Mouse (Mus musculus) CH12.LX (cell line): Measurements from ENCODE around the gene Tlk2. TPM values are rescaled to one million over a fixed set of nuclear protein-coding genes. Genes with fewer than 3 reads are reported as not detected.

Source experiments
- DNase-seq: peaks from one replicate; pipeline ENCODE4 v3.0.0-alpha.2; 2013; ENCODE audit errors: extremely low read depth
- H3K27ac ChIP-seq: 2 replicates; pipeline ENCODE4 v1.5.1; 2012; ENCODE audit warnings: low read depth, mild to moderate bottlenecking, control low read depth, moderate library complexity; ENCODE audit not compliant: insufficient read depth
- H3K27me3 ChIP-seq: replicated peaks from 2 replicates; pipeline ENCODE3; 2012; ENCODE audit warnings: inconsistent platforms
- H3K36me3 ChIP-seq, 2 experiments: replicated peaks in 1 of 2; 2 replicates each; pipeline versions ENCODE3 to v1.6.1; 2012; ENCODE audit warnings: inconsistent platforms in 1 of 2, low read length in 1 of 2, mild to moderate bottlenecking in 1 of 2, mixed read lengths in 1 of 2, moderate library complexity in 1 of 2; ENCODE audit not compliant: control insufficient read depth in 1 of 2, insufficient read depth in 1 of 2
- H3K4me1 ChIP-seq, 2 experiments: 2 replicates each; pipeline ENCODE4 v1.6.1; 2012; ENCODE audit warnings: inconsistent platforms in 1 of 2, moderate library complexity in 1 of 2; ENCODE audit not compliant: insufficient read depth in 2 of 2, control insufficient read depth in 1 of 2
- H3K4me2 ChIP-seq: 2 replicates; pipeline ENCODE4 v1.6.1; 2012; ENCODE audit warnings: low read depth, mild to moderate bottlenecking, control low read depth; ENCODE audit not compliant: poor library complexity, insufficient read depth, severe bottlenecking
- H3K4me3 ChIP-seq, 3 experiments: fragments of 150-350 bp in 1 of 3; sonication (generic) in 1 of 3; replicated peaks in 1 of 3; 2 replicates each; pipeline versions ENCODE3 to v1.5.1; 2011 to 2012; ENCODE audit warnings: low read depth in 2 of 3, low read length in 2 of 3, mild to moderate bottlenecking in 2 of 3, moderate library complexity in 2 of 3, control low read depth in 1 of 3, improper control_type of control experiment in 1 of 3, inconsistent platforms in 1 of 3, mixed read lengths in 1 of 3; ENCODE audit not compliant: poor library complexity in 1 of 3
- H3K79me2 ChIP-seq: replicated peaks from 2 replicates; pipeline ENCODE4 v1.6.1; 2012; ENCODE audit warnings: mild to moderate bottlenecking, moderate library complexity; ENCODE audit not compliant: control insufficient read depth, poor library complexity, insufficient read depth, severe bottlenecking; ENCODE audit errors: extremely low read depth
- H3K9ac ChIP-seq: 2 replicates; pipeline ENCODE4 v1.6.1; 2012; ENCODE audit warnings: low read depth, mild to moderate bottlenecking, control low read depth, moderate library complexity; ENCODE audit not compliant: insufficient read depth
- H3K9me3 ChIP-seq: replicated peaks from 2 replicates; pipeline ENCODE3; 2012; ENCODE audit warnings: low read length, inconsistent platforms, mixed read lengths
- BHLHE40 ChIP-seq: IDR thresholded peaks from 2 replicates; pipeline ENCODE4 v1.6.1; 2011; ENCODE audit warnings: mild to moderate bottlenecking, low read depth, low read length, improper control_type of control experiment
- CHD1 ChIP-seq: IDR thresholded peaks from 2 replicates; pipeline ENCODE4 v1.6.1; 2012; ENCODE audit warnings: low read depth, low read length, improper control_type of control experiment, inconsistent platforms
- CHD2 ChIP-seq: IDR thresholded peaks from 2 replicates; pipeline ENCODE4 v1.6.1; 2011; ENCODE audit warnings: low read length, improper control_type of control experiment
- CTCF ChIP-seq, 2 experiments: IDR thresholded peaks in 1 of 2; conservative IDR thresholded peaks in 1 of 2; 2 replicates each; pipeline ENCODE4 v1.5.1; 2011 to 2012; ENCODE audit warnings: low read depth in 2 of 2, low read length in 2 of 2, improper control_type of control experiment in 1 of 2, inconsistent platforms in 1 of 2, mild to moderate bottlenecking in 1 of 2, moderate library complexity in 1 of 2
- E2F4 ChIP-seq: IDR thresholded peaks from 2 replicates; pipeline ENCODE4 v1.6.1; 2011; ENCODE audit warnings: low read depth, low read length, improper control_type of control experiment; ENCODE audit not compliant: insufficient replicate concordance
- EP300 ChIP-seq: IDR thresholded peaks from 2 replicates; pipeline ENCODE4 v1.6.1; 2011; ENCODE audit warnings: low read length, improper control_type of control experiment
- ETS1 ChIP-seq: conservative IDR thresholded peaks from 2 replicates; pipeline ENCODE4 v1.6.1; 2012; ENCODE audit warnings: low read depth, mild to moderate bottlenecking, inconsistent platforms, low read length, improper control_type of control experiment, moderate library complexity
- JUN ChIP-seq: IDR thresholded peaks from 2 replicates; pipeline ENCODE4 v1.6.1; 2011; ENCODE audit warnings: low read depth, mild to moderate bottlenecking, low read length, improper control_type of control experiment, moderate library complexity; ENCODE audit not compliant: insufficient read depth
- JUND ChIP-seq: conservative IDR thresholded peaks from 2 replicates; pipeline ENCODE4 v1.6.1; 2011; ENCODE audit warnings: low read depth, low read length, improper control_type of control experiment
- KAT2A ChIP-seq: IDR thresholded peaks from 2 replicates; pipeline ENCODE4 v1.6.1; 2012; ENCODE audit warnings: low read length, improper control_type of control experiment, inconsistent platforms; ENCODE audit not compliant: insufficient replicate concordance
- MAX ChIP-seq: IDR thresholded peaks from 2 replicates; pipeline ENCODE4 v1.6.1; 2011; ENCODE audit warnings: low read length, improper control_type of control experiment
- MAZ ChIP-seq: IDR thresholded peaks from 2 replicates; pipeline ENCODE4 v1.6.1; 2012; ENCODE audit warnings: low read depth, mild to moderate bottlenecking, inconsistent platforms, low read length, improper control_type of control experiment, moderate library complexity
- MEF2A ChIP-seq: IDR thresholded peaks from 2 replicates; pipeline ENCODE4 v1.6.1; 2014; ENCODE audit warnings: low read depth, mild to moderate bottlenecking, inconsistent platforms, low read length, improper control_type of control experiment, borderline replicate concordance
- NELFE ChIP-seq: IDR thresholded peaks from 2 replicates; pipeline ENCODE4 v1.6.1; 2011; ENCODE audit warnings: low read depth, low read length, improper control_type of control experiment
- NRF1 ChIP-seq: IDR thresholded peaks from 2 replicates; pipeline ENCODE4 v1.6.1; 2014; ENCODE audit warnings: low read depth, mild to moderate bottlenecking, inconsistent platforms, low read length, improper control_type of control experiment, moderate library complexity
- PAX5 ChIP-seq: IDR thresholded peaks from 2 replicates; pipeline ENCODE4 v1.6.1; 2012; ENCODE audit warnings: low read length, inconsistent platforms, mixed read lengths
- POLR2A ChIP-seq: IDR thresholded peaks from 2 replicates; pipeline ENCODE4 v1.6.1; 2011; ENCODE audit warnings: low read depth, mild to moderate bottlenecking, improper control_type of control experiment, low read length
- POLR2AphosphoS2 ChIP-seq: IDR thresholded peaks from 2 replicates; pipeline ENCODE4 v1.6.1; 2011; ENCODE audit warnings: low read depth, low read length, improper control_type of control experiment
- RCOR1 ChIP-seq: conservative IDR thresholded peaks from 2 replicates; pipeline ENCODE4 v1.6.1; 2012; ENCODE audit warnings: low read depth, mild to moderate bottlenecking, inconsistent platforms, low read length, improper control_type of control experiment
- SIN3A ChIP-seq: IDR thresholded peaks from 2 replicates; pipeline ENCODE4 v1.6.1; 2012; ENCODE audit warnings: low read length, improper control_type of control experiment, inconsistent platforms
- TBP ChIP-seq: conservative IDR thresholded peaks from 2 replicates; pipeline ENCODE4 v1.6.1; 2011; ENCODE audit warnings: low read depth, low read length, improper control_type of control experiment
- TCF12 ChIP-seq: IDR thresholded peaks from 2 replicates; pipeline ENCODE4 v1.6.1; 2014; ENCODE audit warnings: low read depth, mild to moderate bottlenecking, inconsistent platforms, low read length, improper control_type of control experiment
- ZKSCAN1 ChIP-seq: IDR thresholded peaks from 2 replicates; pipeline ENCODE4 v1.6.1; 2012; ENCODE audit warnings: low read depth, inconsistent platforms, low read length, improper control_type of control experiment, borderline replicate concordance
- ZNF384 ChIP-seq: IDR thresholded peaks from 2 replicates; pipeline ENCODE4 v1.6.1; 2012; ENCODE audit warnings: low read depth, low read length, improper control_type of control experiment, inconsistent platforms
- dilution Hi-C: fragments of 300-500 bp; cut with MboI; formaldehyde crosslinking; loops from 2 replicates; pipeline ENCODE4 v1.14.3; 2020; ENCODE audit warnings: low sequenced_read_pairs; ENCODE audit not compliant: extremely low pct_unique_long_range_greater_than_20kb, extremely low pct_ligation_motif_present
- in situ Hi-C: fragments of 300-500 bp; cut with MboI; formaldehyde crosslinking; loops from 3 replicates; pipeline ENCODE4 v1.14.3; 2019; ENCODE audit warnings: low sequenced_read_pairs, low pct_ligation_motif_present, low pct_unique_long_range_greater_than_20kb, mixed read lengths
- polyA plus RNA-seq: library from polyadenylated mRNA; unstranded; fragments of >175 nt; gene quantifications from 2 replicates; pipeline ENCODE4 v1.2.1, GENCODE M21; 2012; ENCODE audit warnings: low read depth; ENCODE audit not compliant: insufficient read length
- total RNA-seq, 2 experiments: library from RNA; depleted of rRNA; stranded (reverse); fragments of 300-350 nt in 1 of 2; fragments of >200 nt in 1 of 2; gene quantifications; 2 replicates each; pipeline ENCODE4 v1.2.3; 2012 to 2014

Tlk2 gene
- total and polyA plus RNA-seq, 3 experiments: 78.0 to 90.6 (median 85.1) TPM

DNA sequence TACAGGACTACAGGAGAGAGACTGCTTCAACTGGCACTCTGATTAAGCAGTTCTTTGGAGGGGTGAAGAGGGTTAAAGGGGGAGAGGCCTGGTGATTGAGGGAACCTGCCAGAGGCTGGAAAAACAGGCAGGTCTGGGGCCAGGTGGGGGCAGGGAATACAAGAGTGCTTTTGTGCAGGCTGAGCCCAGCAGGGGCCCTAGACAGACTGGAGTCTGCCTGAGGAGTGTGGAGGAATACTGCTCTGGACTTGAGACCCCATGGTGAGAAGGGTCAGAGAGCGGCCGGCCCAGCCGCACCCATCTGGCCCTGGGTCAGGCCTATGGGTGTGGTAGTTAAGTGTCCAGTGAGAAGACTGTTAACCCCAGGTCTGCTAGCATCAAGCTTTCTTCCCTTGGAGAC is 107.1 kb downstream of the Tlk2 start:
- in situ Hi-C loops: no loop called here
- peaks cover 43 to 83% of the 10 kb centered on the region in 2 experiments for H3K36me3 ChIP-seq
- dilution Hi-C loops: no loop called here
- TF ChIP-seq MAX (no peak), NRF1 (no peak), KAT2A (no peak), ETS1 (no peak), SIN3A (no peak), RCOR1 (no peak), TCF12 (no peak), BHLHE40 (no peak), NELFE (no peak), JUND (no peak), MEF2A (no peak)
- no peaks in the 10 kb centered on the region for H3K27me3 ChIP-seq
- no peak overlapping the region for H3K9ac ChIP-seq
- no peaks in the 10 kb centered on the region for H3K9me3 ChIP-seq
- no peak overlapping the region for H3K4me3 ChIP-seq
- no peak for DNase-seq
- H3K27ac ChIP-seq: no peak overlapping the region
- H3K79me2 ChIP-seq: no peaks in the 10 kb centered on the region
- H3K4me2 ChIP-seq: no peak overlapping the region
- no peaks in the 10 kb centered on the region for H3K4me1 ChIP-seq

DNA sequence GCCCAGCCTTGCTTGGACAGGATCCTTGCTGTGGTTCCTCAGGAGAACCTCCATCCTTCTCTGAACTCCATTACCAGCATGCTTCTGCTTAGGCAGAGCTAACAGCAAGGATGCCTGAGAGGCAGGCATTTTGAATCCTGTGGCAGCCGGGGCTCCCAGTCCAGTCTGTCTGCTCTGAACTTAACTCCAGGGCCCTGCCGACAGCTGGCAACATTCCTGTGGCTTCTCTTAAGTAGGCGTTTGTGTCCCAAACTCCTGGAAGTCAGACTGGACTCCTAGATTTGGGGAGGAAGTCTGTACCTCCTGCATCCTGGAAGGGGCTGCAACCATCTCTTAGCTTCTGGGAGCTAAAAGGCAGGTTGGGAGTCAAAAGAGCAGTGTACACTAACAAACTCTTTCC is 110.8 kb downstream of the Tlk2 start:
- H3K4me1 ChIP-seq: peaks cover 0 to 8% of the 10 kb centered on the region in 2 experiments; a peak in 3 of 4 replicates
- H3K27me3 ChIP-seq: no peaks in the 10 kb centered on the region
- peaks cover 21 to 64% of the 10 kb centered on the region in 2 experiments for H3K36me3 ChIP-seq
- H3K4me2 ChIP-seq: no peak overlapping the region
- H3K9me3 ChIP-seq: no peaks in the 10 kb centered on the region
- no peak for TF ChIP-seq NELFE
- TF ChIP-seq CTCF (conservative IDR thresholded peaks at IDR 0.05 in 1 of 2, IDR thresholded peaks at IDR 0.05 in 1 of 2; ENCODE audit: low read depth in 2 of 2, low read length in 2 of 2): no peak
- TF ChIP-seq CHD2: no peak
- TF ChIP-seq POLR2AphosphoS2: no peak
- TF ChIP-seq SIN3A: no peak
- no peak for TF ChIP-seq EP300
- TF ChIP-seq PAX5: no peak
- no peak for TF ChIP-seq ZKSCAN1
- no peak for TF ChIP-seq ZNF384
- TF ChIP-seq POLR2A: no peak
- no peak for TF ChIP-seq TBP
- no peak for TF ChIP-seq CHD1
- no peak for TF ChIP-seq NRF1
- no peak for TF ChIP-seq E2F4
- no peak for TF ChIP-seq JUN
- no peak for TF ChIP-seq MAZ
- in situ Hi-C loops (no loop called here), dilution Hi-C loops (no loop called here)
- H3K27ac ChIP-seq: no peak overlapping the region
- H3K9ac ChIP-seq: no peak overlapping the region
- no peak for DNase-seq
- no peak overlapping the region for H3K4me3 ChIP-seq
- no peaks in the 10 kb centered on the region for H3K79me2 ChIP-seq
